Mouse (Mus musculus): ENCODE measurements around the gene Olfr167. TPM values are rescaled to one million over a fixed set of nuclear protein-coding genes. Genes with fewer than 3 reads are reported as not detected.
"Not testable (repeated sequence)": the region's sequence is repeated elsewhere in the genome, so short reads cannot be mapped to it uniquely, and the experiment has no call there.

The Olfr167 gene
- total RNA-seq (2017) = not detected in 2 replicates

DNA sequence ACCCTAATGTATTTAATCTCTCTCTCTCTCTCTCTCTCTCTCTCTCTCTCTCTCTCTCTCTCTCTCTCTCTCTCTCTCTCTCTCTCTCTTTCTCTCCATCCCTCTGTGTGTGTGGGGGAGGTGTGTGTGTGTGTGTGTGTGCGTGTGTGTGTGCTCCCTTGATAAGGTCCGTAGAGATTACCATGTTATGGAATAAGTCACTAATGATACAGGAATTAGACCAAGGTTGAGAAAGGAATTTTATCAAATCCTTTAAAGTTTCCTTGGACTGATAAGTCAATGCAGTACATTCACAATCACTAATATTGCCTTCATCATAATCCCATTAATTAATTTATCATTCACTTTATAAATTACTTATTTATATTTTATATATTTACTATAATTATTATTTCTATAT is at the start of gene Olfr167:
Gene Olfr167 (minus strand): TSS at position 101 of the 400 bp plus-strand sequence.
- ATAC-seq (replicated peaks; ENCODE audit: low read depth, poor library complexity, severe bottlenecking) = no peak

DNA sequence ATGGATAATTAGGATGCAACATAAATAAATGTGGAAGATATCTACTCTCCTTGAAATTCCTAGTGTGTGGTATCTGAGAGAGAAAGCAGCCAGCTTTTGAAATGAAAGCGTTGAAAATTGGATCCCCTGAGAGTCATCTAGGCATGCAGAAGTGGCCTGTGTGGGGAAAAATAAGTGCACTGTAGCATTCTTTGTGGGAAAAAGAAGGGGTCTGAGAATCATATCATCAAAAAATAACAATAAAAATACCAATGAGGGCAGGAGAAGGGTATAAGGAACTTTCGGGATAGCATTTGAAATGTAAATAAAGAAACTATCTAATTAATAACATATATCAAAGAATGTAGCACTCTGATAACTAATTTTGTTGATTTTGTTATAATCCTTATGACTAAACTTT is 49.6 kb upstream of the Olfr167 start, which contains the start of gene Olfr169:
Gene Olfr169 (minus strand): TSS at position 101 of the 400 bp plus-strand sequence.
- not testable (repeated sequence) for ATAC-seq (replicated peaks; ENCODE audit: low read depth, poor library complexity, severe bottlenecking)

DNA sequence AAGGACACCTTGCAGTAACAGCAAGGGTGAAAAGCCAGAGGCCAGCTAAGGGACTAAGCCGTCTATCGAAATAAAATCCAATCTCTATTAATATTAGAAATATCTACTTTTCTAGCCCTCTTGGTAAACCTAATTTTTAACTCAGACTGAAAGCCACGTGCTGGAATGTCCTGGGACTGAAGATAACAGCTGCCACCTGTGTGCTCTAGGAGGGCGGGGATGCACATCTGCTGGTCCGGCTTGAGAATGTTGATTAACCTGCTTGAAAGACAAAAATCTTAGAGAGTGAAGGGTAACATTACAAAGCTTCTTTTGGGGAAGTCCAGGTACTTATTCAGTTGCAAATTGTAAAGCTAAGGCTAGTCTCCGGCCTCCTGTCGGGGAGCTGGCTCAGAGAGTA is 31.4 kb upstream of the Olfr167 start:
- ATAC-seq (replicated peaks; ENCODE audit: low read depth, poor library complexity, severe bottlenecking) = not testable (repeated sequence)

DNA sequence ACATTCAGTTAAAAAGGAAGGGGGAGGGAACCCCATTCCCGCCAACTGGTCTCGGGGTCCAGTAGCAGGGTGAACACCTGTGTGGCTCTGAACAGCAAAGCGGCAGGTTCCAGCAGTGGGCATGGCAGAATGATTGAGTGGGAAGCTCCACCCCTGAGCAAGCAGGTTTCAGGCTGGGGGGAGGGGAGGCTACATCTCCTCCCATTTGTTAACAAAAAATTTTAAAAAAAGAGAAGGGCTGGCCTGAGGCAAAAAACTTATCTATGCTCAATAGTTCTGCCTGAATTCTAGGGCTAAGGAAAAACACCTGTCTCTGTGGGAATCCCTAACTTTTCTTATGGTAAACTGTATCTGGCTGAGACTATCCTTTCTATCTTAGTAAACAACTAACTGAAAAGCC is 30.2 kb upstream of the Olfr167 start:
- ATAC-seq (replicated peaks; ENCODE audit: low read depth, poor library complexity, severe bottlenecking) = not testable (repeated sequence)

DNA sequence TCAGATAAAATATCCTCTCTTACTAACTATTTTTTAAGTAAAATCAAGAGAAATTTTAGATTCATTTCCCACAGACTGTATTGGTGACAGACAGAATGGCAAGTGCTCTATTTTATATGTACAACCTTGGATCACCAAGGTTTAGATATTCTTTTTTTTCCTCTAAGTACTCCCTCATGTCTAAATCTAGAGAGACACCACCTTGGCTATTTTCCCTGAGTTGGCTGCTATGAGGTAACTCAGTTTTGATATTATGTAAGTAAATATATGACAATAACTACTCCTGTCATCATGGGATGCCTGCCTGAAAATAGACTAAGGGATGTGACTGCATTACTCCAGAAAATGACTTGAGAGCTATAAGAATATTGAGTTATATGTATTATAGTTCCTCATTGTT is 13.4 kb upstream of the Olfr167 start, which contains the start of gene Olfr168:
Gene Olfr168 (minus strand): TSS at position 101 of the 400 bp plus-strand sequence.
- no peak for ATAC-seq (replicated peaks; ENCODE audit: low read depth, poor library complexity, severe bottlenecking)

DNA sequence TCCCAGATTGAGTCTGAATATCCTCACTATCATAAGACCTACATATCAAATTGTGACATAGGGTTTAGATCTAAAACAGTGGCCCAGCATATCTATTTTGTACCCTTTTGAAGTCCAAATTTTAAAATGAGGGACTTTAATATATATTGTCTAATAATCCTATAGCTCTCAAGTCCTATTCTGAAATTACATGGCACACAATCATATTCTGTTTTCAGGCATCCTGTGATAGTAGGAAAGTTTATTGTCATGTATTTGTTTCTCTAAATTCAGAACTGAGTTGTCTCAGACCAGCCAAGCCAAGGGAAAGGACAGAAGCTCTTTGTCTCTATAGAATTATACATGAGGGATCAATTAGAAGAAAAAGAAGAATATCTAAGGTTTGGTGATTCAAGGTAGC is 38.7 kb downstream of the Olfr167 start, which contains the start of gene Olfr166:
Gene Olfr166 (plus strand): TSS at position 301 of the 400 bp plus-strand sequence.
- no peak for ATAC-seq (replicated peaks; ENCODE audit: low read depth, poor library complexity, severe bottlenecking)

DNA sequence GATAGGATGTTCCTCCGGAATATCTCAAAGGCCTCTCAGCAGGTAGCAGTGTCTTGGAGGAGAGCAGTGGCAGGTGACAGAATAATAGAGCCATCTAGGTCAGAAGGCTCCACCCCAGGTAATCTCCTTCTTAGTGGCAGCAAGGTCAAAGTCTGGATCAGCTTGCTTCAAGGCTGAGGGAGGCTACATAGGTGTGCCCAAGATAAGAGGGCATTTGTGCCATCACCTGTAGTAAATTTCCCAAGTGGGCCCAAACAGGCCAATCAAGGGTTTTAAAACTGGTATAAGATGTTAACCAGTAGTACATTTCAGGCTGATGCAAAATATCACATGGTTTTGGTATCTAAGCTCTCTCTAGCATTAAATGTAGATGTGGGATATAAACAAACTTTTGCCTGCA is 57.7 kb downstream of the Olfr167 start:
- ATAC-seq (replicated peaks; ENCODE audit: low read depth, poor library complexity, severe bottlenecking) = no peak

Other genes with a start within 250 kb of the Olfr167 start
- not detected in 2 replicates for gene Olfr164, start 208.2 kb downstream of the Olfr167 start, total RNA-seq (2017)
- not detected in 2 replicates for gene Olfr165, start 99.1 kb downstream of the Olfr167 start, total RNA-seq (2017)
- gene Olfr166, start 38.6 kb downstream of the Olfr167 start, total RNA-seq (2017) = not detected in 2 replicates
- not detected in 2 replicates for gene Olfr168, start 13.3 kb upstream of the Olfr167 start, total RNA-seq (2017)
- not detected in 2 replicates for gene Olfr169, start 49.5 kb upstream of the Olfr167 start, total RNA-seq (2017)
- not detected in 2 replicates for gene Olfr170, start 89.6 kb upstream of the Olfr167 start, total RNA-seq (2017)
- gene Olfr171, start 107.7 kb upstream of the Olfr167 start, total RNA-seq (2017) = not detected in 2 replicates
- 0.14 and 0.15 TPM in 2 replicates for gene Lamp3, start 184.1 kb upstream of the Olfr167 start, total RNA-seq (2017)
- gene B3gnt5, start 237.9 kb upstream of the Olfr167 start, total RNA-seq (2017) = 24.2 and 29.3 TPM in 2 replicates